ENCODE assay signal across 25 mouse cellular contexts in genomic region chr11:35583633-35584032, GRCm38 (mm10).
DNase-seq lines count a peak whose midpoint lies in the region; ATAC-seq and TF ChIP-seq lines count a peak whose summit lies in the region.
"Had no signal": no experiment of that assay in that cellular context is flagged by ENCODE, and none has a peak within 500 bp of the region (broad histone marks: within the 10 kb centered on the region; RNA-seq: fewer than 3 reads in every experiment).

No protein-coding gene starts in this region.

- 0 out of 2 replicates have a peak, but pooled peaks cover 4% of the 10 kb centered on the region for H3K4me1 ChIP-seq in hindbrain, postnatal 0 days (ENCODE audit: insufficient read depth, low read length)
- peaks cover 27% of the 10 kb centered on the region for H3K4me1 ChIP-seq in hindbrain, embryonic 14.5 days (replicated peaks; ENCODE audit: control insufficient read depth, insufficient read depth, low read length)
- H3K4me1 ChIP-seq: embryonic facial prominence, embryonic 12.5 days; embryonic facial prominence, embryonic 15.5 days; forebrain, embryonic 10.5 days had no signal

- H3K4me2 ChIP-seq in hindbrain, postnatal 0 days (ENCODE audit: low read depth, low read length), result no peak overlapping the region
- no peak overlapping the region for H3K4me2 ChIP-seq in hindbrain, embryonic 14.5 days (replicated peaks)
- H3K4me2 ChIP-seq: embryonic facial prominence, embryonic 12.5 days; embryonic facial prominence, embryonic 15.5 days; forebrain, embryonic 12.5 days had no signal

- no peaks in the 10 kb centered on the region for H3K36me3 ChIP-seq in hindbrain, postnatal 0 days (ENCODE audit: insufficient read depth, low read length)
- peaks cover 5% of the 10 kb centered on the region; the same call in 1 of the 2 replicates for H3K36me3 ChIP-seq in hindbrain, embryonic 14.5 days (replicated peaks; ENCODE audit: control insufficient read depth, insufficient read depth)
- H3K36me3 ChIP-seq: forebrain, embryonic 10.5 days; forebrain, embryonic 12.5 days; G1E had no signal

- no peaks in the 10 kb centered on the region for H3K9me3 ChIP-seq in hindbrain, postnatal 0 days (ENCODE audit: low read length)
- no peaks in the 10 kb centered on the region for H3K9me3 ChIP-seq in hindbrain, embryonic 14.5 days (ENCODE audit: control insufficient read depth, low read length)
- H3K9me3 ChIP-seq: embryonic facial prominence, embryonic 12.5 days; embryonic facial prominence, embryonic 15.5 days; forebrain, embryonic 10.5 days; forebrain, embryonic 12.5 days had no signal

- no peak overlapping the region for H3K27ac ChIP-seq in hindbrain, postnatal 0 days
- H3K27ac ChIP-seq in hindbrain, embryonic 14.5 days, result no peak overlapping the region
- H3K27ac ChIP-seq: embryonic facial prominence, embryonic 12.5 days; embryonic facial prominence, embryonic 15.5 days; forebrain, embryonic 10.5 days; forebrain, embryonic 12.5 days had no signal

- no peak overlapping the region for H3K9ac ChIP-seq in hindbrain, postnatal 0 days (replicated peaks; ENCODE audit: low read length)
- H3K9ac ChIP-seq in hindbrain, embryonic 14.5 days, result no peak overlapping the region
- H3K9ac ChIP-seq: embryonic facial prominence, embryonic 12.5 days; embryonic facial prominence, embryonic 15.5 days; forebrain, embryonic 12.5 days had no signal

- intact Hi-C loops in left cerebral cortex, postnatal 4 days (cut with DNase I), result no loop called here
- intact Hi-C loops in left cerebral cortex, postnatal 36 days (cut with DNase I), result no loop called here

- no peak for ATAC-seq in hindbrain, postnatal 0 days
- no peak for ATAC-seq in hindbrain, embryonic 14.5 days (ENCODE audit: low FRiP score)
- ATAC-seq: CD4-positive, CD25-positive, alpha-beta regulatory T cell, adult 4 months; forebrain, embryonic 14.5 days; forebrain, embryonic 16.5 days had no signal

- 78% methylated on average over 7 of the region's 7 CpGs for WGBS in hindbrain, postnatal 0 days
- 86% methylated on average over 7 of the region's 7 CpGs for WGBS in hindbrain, embryonic 14.5 days

- no peak overlapping the region for H3K4me3 ChIP-seq in hindbrain, postnatal 0 days (ENCODE audit: low read length)
- H3K4me3 ChIP-seq in hindbrain, embryonic 14.5 days (replicated peaks; ENCODE audit: low read length), result no peak overlapping the region
- H3K4me3 ChIP-seq: embryonic facial prominence, embryonic 12.5 days; embryonic facial prominence, embryonic 15.5 days; erythroblast, embryonic 14.5 days; forebrain, embryonic 10.5 days; forebrain, embryonic 12.5 days had no signal

- no peaks in the 10 kb centered on the region for H3K27me3 ChIP-seq in hindbrain, postnatal 0 days (ENCODE audit: insufficient read depth, low read length)
- no peaks in the 10 kb centered on the region for H3K27me3 ChIP-seq in hindbrain, embryonic 14.5 days (ENCODE audit: control insufficient read depth, insufficient read depth, low read length)
- H3K27me3 ChIP-seq: embryonic facial prominence, embryonic 12.5 days; embryonic facial prominence, embryonic 15.5 days had no signal

- no peak for TF ChIP-seq CTCF in hindbrain, postnatal 0 days (IDR thresholded peaks at IDR 0.05; ENCODE audit: low read depth)

- peak; percentile 47 to 61 for DNase-seq in cerebellum, postnatal 10 days
- no peak for DNase-seq in cerebellum, adult 9-10 months
- DNase-seq in hindbrain, postnatal 0 days (ENCODE audit: low spot score), result peak; percentile 49
- no peak for DNase-seq in hindbrain, embryonic 14.5 days (ENCODE audit: low spot score)
- DNase-seq in left cerebral cortex, postnatal 4 days, result peak; percentile 58
- DNase-seq in left cerebral cortex, postnatal 36 days (ENCODE audit: low spot score in 2 of 2), result no peak
- peak; percentile 37 for DNase-seq in MN1 (ENCODE audit: low spot score)
- DNase-seq: adrenal gland, adult 2 months; adrenal gland, postnatal 10 days; adrenal gland, postnatal 25 days; B cell, adult 2 months; cerebellum, adult 11 months; cerebellum, adult 18-20 months; cerebellum, adult 8-10 months; cerebellum, postnatal 36 days; embryo, embryonic 11 days had no signal

Comparison
In these comparisons a context has a peak if more than half of its experiments do, and no peak if none do; other contexts are left out.
1. DNase-seq: peak in cerebellum, postnatal 10 days (2 of 2), hindbrain, postnatal 0 days (single experiment), left cerebral cortex, postnatal 4 days (single experiment) and MN1 (single experiment); none in cerebellum, adult 9-10 months (single experiment), hindbrain, embryonic 14.5 days (single experiment) and left cerebral cortex, postnatal 36 days (0 of 2).